Mouse (Mus musculus) mammary gland, adult 2 months (tissue): ENCODE data around the gene Scin. TPM values are rescaled to one million over a fixed set of nuclear protein-coding genes. Genes with fewer than 3 reads are reported as not detected.

Experiments used
- polyA plus RNA-seq: library from polyadenylated mRNA; depleted of rRNA; stranded (reverse); fragments of >200 nt; gene quantifications from 2 replicates; pipeline ENCODE4 v1.2.3, GENCODE M21; 2012; ENCODE audit warnings: low replicate concordance; rRNA removed

Gene Scin
- 2.1 and 2.2 TPM in 2 replicates for polyA plus RNA-seq

GRCm38 (mm10) chr12:40133573-40134271 lies at the start of gene Scin:
Gene Scin (minus strand): TSS chr12:40134228.

GRCm38 (mm10) chr12:40037876-40038463 lies 96.1 kb downstream of the Scin start, which contains the start of gene Arl4a:
Gene Arl4a (minus strand): TSS chr12:40038025.

Other genes starting within 250 kb of the Scin start
- gene Arl4a, start 96.2 kb downstream of the Scin start, polyA plus RNA-seq: 10.5 and 22.1 TPM in 2 replicates
- 4.3 TPM in 1 of 2 replicates, not detected in the other for gene Lsmem1, start 65.3 kb upstream of the Scin start, polyA plus RNA-seq
- gene Ifrd1, start 114.3 kb upstream of the Scin start, polyA plus RNA-seq: 26.4 and 42.6 TPM in 2 replicates